Mouse (Mus musculus): Measurements from ENCODE around the gene Kmt5b. TPM values are rescaled to one million over a fixed set of nuclear protein-coding genes. Genes with fewer than 3 reads are reported as not detected.

The Kmt5b gene
- polyA plus RNA-seq, 1 experiment = 7.4 TPM

GRCm38 (mm10) chr19:3843629-3844028, 76.4 kb downstream of the Kmt5b start:
- H3K27ac ChIP-seq (ENCODE audit: control insufficient read depth, insufficient read depth, low read depth, low read length) = no peak overlapping the region
- no peaks in the 10 kb centered on the region for H3K36me3 ChIP-seq (ENCODE audit: control insufficient read depth, insufficient read depth, low read length)
- no peaks in the 10 kb centered on the region for H3K27me3 ChIP-seq (ENCODE audit: control insufficient read depth, insufficient read depth, low read length)
- TF ChIP-seq POLR2A (IDR thresholded peaks at IDR 0.05; ENCODE audit: control insufficient read depth, low read depth, low read length) = no peak
- no peak for TF ChIP-seq CTCF (IDR thresholded peaks at IDR 0.05; ENCODE audit: control insufficient read depth, insufficient read depth, insufficient replicate concordance, low read depth, low read length)
- no peak overlapping the region for H3K4me3 ChIP-seq (ENCODE audit: control insufficient read depth, low read depth, low read length)
- peaks cover 10% of the 10 kb centered on the region for H3K4me1 ChIP-seq (ENCODE audit: control insufficient read depth, insufficient read depth, low read length)

GRCm38 (mm10) chr19:3844836-3845235, 77.6 kb downstream of the Kmt5b start:
- Histone ChIP-seq H3K4me3 (ENCODE audit: control insufficient read depth, low read depth, low read length) (no peak overlapping the region), H3K27me3 (ENCODE audit: control insufficient read depth, insufficient read depth, low read length) (no peaks in the 10 kb centered on the region), H3K4me1 (ENCODE audit: control insufficient read depth, insufficient read depth, low read length) (peaks cover 10% of the 10 kb centered on the region), H3K27ac (ENCODE audit: control insufficient read depth, insufficient read depth, low read depth, low read length) (no peak overlapping the region), H3K36me3 (ENCODE audit: control insufficient read depth, insufficient read depth, low read length) (no peaks in the 10 kb centered on the region)
- TF ChIP-seq CTCF (IDR thresholded peaks at IDR 0.05; ENCODE audit: control insufficient read depth, insufficient read depth, insufficient replicate concordance, low read depth, low read length) = no peak
- TF ChIP-seq POLR2A (IDR thresholded peaks at IDR 0.05; ENCODE audit: control insufficient read depth, low read depth, low read length) = no peak

GRCm38 (mm10) chr19:3845339-3845738, 78.1 kb downstream of the Kmt5b start:
- Histone ChIP-seq H3K4me1 (ENCODE audit: control insufficient read depth, insufficient read depth, low read length) (peaks cover 12% of the 10 kb centered on the region), H3K27me3 (ENCODE audit: control insufficient read depth, insufficient read depth, low read length) (no peaks in the 10 kb centered on the region), H3K36me3 (ENCODE audit: control insufficient read depth, insufficient read depth, low read length) (no peaks in the 10 kb centered on the region), H3K27ac (ENCODE audit: control insufficient read depth, insufficient read depth, low read depth, low read length) (peak overlapping the region; percentile 24), H3K4me3 (ENCODE audit: control insufficient read depth, low read depth, low read length) (no peak overlapping the region)
- TF ChIP-seq CTCF (IDR thresholded peaks at IDR 0.05; ENCODE audit: control insufficient read depth, insufficient read depth, insufficient replicate concordance, low read depth, low read length) = no peak
- TF ChIP-seq POLR2A (IDR thresholded peaks at IDR 0.05; ENCODE audit: control insufficient read depth, low read depth, low read length) = no peak

- no peaks in the 10 kb centered on the region for H3K27me3 ChIP-seq (ENCODE audit: control insufficient read depth, insufficient read depth, low read length)
- TF ChIP-seq POLR2A (IDR thresholded peaks at IDR 0.05; ENCODE audit: control insufficient read depth, low read depth, low read length) (no peak), CTCF (IDR thresholded peaks at IDR 0.05; ENCODE audit: control insufficient read depth, insufficient read depth, insufficient replicate concordance, low read depth, low read length) (no peak)
- H3K27ac ChIP-seq (ENCODE audit: control insufficient read depth, insufficient read depth, low read depth, low read length) = 0 out of 2 replicates have a peak overlapping the region, but pooled peaks have one; percentile 9
- no peak overlapping the region for H3K4me3 ChIP-seq (ENCODE audit: control insufficient read depth, low read depth, low read length)
- no peaks in the 10 kb centered on the region for H3K36me3 ChIP-seq (ENCODE audit: control insufficient read depth, insufficient read depth, low read length)
- peaks cover 14% of the 10 kb centered on the region for H3K4me1 ChIP-seq (ENCODE audit: control insufficient read depth, insufficient read depth, low read length)
These were observed 78.7 kb downstream of the Kmt5b start for GRCm38 (mm10) chr19:3845803-3846406.

- no peaks in the 10 kb centered on the region for H3K27me3 ChIP-seq (ENCODE audit: control insufficient read depth, insufficient read depth, low read length)
- peaks cover 17% of the 10 kb centered on the region for H3K4me1 ChIP-seq (ENCODE audit: control insufficient read depth, insufficient read depth, low read length)
- H3K36me3 ChIP-seq (ENCODE audit: control insufficient read depth, insufficient read depth, low read length) = no peaks in the 10 kb centered on the region
- TF ChIP-seq CTCF (IDR thresholded peaks at IDR 0.05; ENCODE audit: control insufficient read depth, insufficient read depth, insufficient replicate concordance, low read depth, low read length) (no peak), POLR2A (IDR thresholded peaks at IDR 0.05; ENCODE audit: control insufficient read depth, low read depth, low read length) (no peak)
- no peak overlapping the region for H3K4me3 ChIP-seq (ENCODE audit: control insufficient read depth, low read depth, low read length)
- 0 out of 2 replicates have a peak overlapping the region, but pooled peaks have one; percentile 4 for H3K27ac ChIP-seq (ENCODE audit: control insufficient read depth, insufficient read depth, low read depth, low read length)
These were observed 79.7 kb downstream of the Kmt5b start for GRCm38 (mm10) chr19:3846676-3847604.

- Histone ChIP-seq H3K27me3 (ENCODE audit: control insufficient read depth, insufficient read depth, low read length) (no peaks in the 10 kb centered on the region), H3K4me1 (ENCODE audit: control insufficient read depth, insufficient read depth, low read length) (peaks cover 12% of the 10 kb centered on the region), H3K4me3 (ENCODE audit: control insufficient read depth, low read depth, low read length) (no peak overlapping the region), H3K36me3 (ENCODE audit: control insufficient read depth, insufficient read depth, low read length) (no peaks in the 10 kb centered on the region), H3K27ac (ENCODE audit: control insufficient read depth, insufficient read depth, low read depth, low read length) (no peak overlapping the region)
- TF ChIP-seq POLR2A (IDR thresholded peaks at IDR 0.05; ENCODE audit: control insufficient read depth, low read depth, low read length) (no peak), CTCF (IDR thresholded peaks at IDR 0.05; ENCODE audit: control insufficient read depth, insufficient read depth, insufficient replicate concordance, low read depth, low read length) (no peak)
These were observed 80.5 kb downstream of the Kmt5b start for GRCm38 (mm10) chr19:3847711-3848110.

GRCm38 (mm10) chr19:3848207-3848808, 81.1 kb downstream of the Kmt5b start:
- peaks cover 10% of the 10 kb centered on the region for H3K4me1 ChIP-seq (ENCODE audit: control insufficient read depth, insufficient read depth, low read length)
- no peak overlapping the region for H3K4me3 ChIP-seq (ENCODE audit: control insufficient read depth, low read depth, low read length)
- no peaks in the 10 kb centered on the region for H3K27me3 ChIP-seq (ENCODE audit: control insufficient read depth, insufficient read depth, low read length)
- H3K36me3 ChIP-seq (ENCODE audit: control insufficient read depth, insufficient read depth, low read length) = no peaks in the 10 kb centered on the region
- H3K27ac ChIP-seq (ENCODE audit: control insufficient read depth, insufficient read depth, low read depth, low read length) = no peak overlapping the region
- TF ChIP-seq CTCF (IDR thresholded peaks at IDR 0.05; ENCODE audit: control insufficient read depth, insufficient read depth, insufficient replicate concordance, low read depth, low read length) (no peak), POLR2A (IDR thresholded peaks at IDR 0.05; ENCODE audit: control insufficient read depth, low read depth, low read length) (no peak)

Measured in testis, adult 2 months (tissue).